Mouse (Mus musculus): ENCODE data around the gene Pan2.

DNA sequence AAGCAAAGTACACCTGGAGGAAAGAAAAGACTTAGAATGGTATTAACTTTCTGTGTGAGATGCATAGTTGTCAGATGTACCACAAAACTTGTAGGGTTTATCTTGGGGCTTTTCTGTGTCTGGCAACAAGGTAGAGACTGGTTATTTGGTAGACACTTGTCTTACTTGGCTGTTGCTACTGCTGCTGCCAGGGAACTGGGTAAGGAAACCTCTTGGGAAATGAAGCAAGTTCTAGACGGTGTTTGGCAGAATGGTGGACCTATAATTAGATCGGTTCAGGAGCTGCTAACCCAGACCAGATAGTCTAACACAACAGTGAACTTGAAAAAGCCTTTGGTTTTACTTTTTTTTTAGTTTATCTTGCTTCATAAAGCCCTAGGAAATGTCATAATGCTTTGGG lies 35.8 kb downstream of the Pan2 start:
- no peak for TF ChIP-seq POLR2A (IDR thresholded peaks at IDR 0.05; ENCODE audit: control insufficient read depth, extremely low read depth, insufficient read depth, low read length, poor library complexity)
- TF ChIP-seq CTCF (IDR thresholded peaks at IDR 0.05; ENCODE audit: borderline replicate concordance, control insufficient read depth, extremely low read depth, insufficient read depth, low read length, poor library complexity), result no peak
